Mouse (Mus musculus) G1E (cell line): ENCODE data around the gene Yeats4.

Experiments used
- CTCF ChIP-seq: IDR thresholded peaks from 2 replicates; pipeline ENCODE4 v1.5.1; 2012; ENCODE audit warnings: low read depth, low read length, inconsistent platforms, mixed read lengths
- GATA1 ChIP-seq: IDR thresholded peaks from 2 replicates; pipeline ENCODE4 v1.6.1; 2012; ENCODE audit warnings: borderline replicate concordance, low read length, inconsistent platforms, mixed read lengths
- GATA2 ChIP-seq: IDR thresholded peaks from 2 replicates; pipeline ENCODE4 v1.6.1; 2012; ENCODE audit warnings: low read depth, low read length, inconsistent platforms, borderline replicate concordance
- POLR2AphosphoS5 ChIP-seq: IDR thresholded peaks from 2 replicates; pipeline ENCODE4 v1.6.1; 2012; ENCODE audit warnings: low read depth, low read length, inconsistent platforms; ENCODE audit not compliant: insufficient replicate concordance
- TAL1 ChIP-seq: conservative IDR thresholded peaks from 2 replicates; pipeline ENCODE4 v1.6.1; 2012; ENCODE audit warnings: low read depth, low read length, inconsistent platforms, mixed read lengths

- no peak for TF ChIP-seq GATA1
- no peak for TF ChIP-seq CTCF
- no peak for TF ChIP-seq GATA2
- no peak for TF ChIP-seq POLR2AphosphoS5
- TF ChIP-seq TAL1 = no peak
These were observed 1.7 kb upstream of the Yeats4 start for GRCm38 (mm10) chr10:117226002-117226401.
